Mouse (Mus musculus) heart, postnatal 14 days (tissue): ENCODE results near the gene Phf11c. TPM values are rescaled to one million over a fixed set of nuclear protein-coding genes. Genes with fewer than 3 reads are reported as not detected.
"Not testable (repeated sequence)": the region's sequence is repeated elsewhere in the genome, so short reads cannot be mapped to it uniquely, and the experiment has no call there.

Experiments
- DNase-seq, 2 experiments: peaks; one replicate each; pipeline ENCODE4 v3.0.0; 2021 to 2022
- intact Hi-C: fragments of 180-260 bp; cut with DNase I; formaldehyde crosslinking; loops from one replicate; pipeline ENCODE4 v1.15.1; 2025
- long read RNA-seq, 2 experiments: library from polyadenylated mRNA; stranded (forward); transcript quantifications; one replicate each; pipeline ENCODE4 v2.0.0; 2021
- total RNA-seq, 2 experiments: library from RNA; stranded (reverse); gene quantifications; 2 replicates each; pipeline ENCODE4 v1.2.3; 2021

Phf11c gene
- 1 to 10 TPM in 1 of 2 experiments, under 1 TPM in 1; 0.93 to 1.0 TPM for total RNA-seq
- long read RNA-seq, experiment 1: 0 reads
- long read RNA-seq, experiment 2, partial matches to known transcripts: 0 of 1 reads
- long read RNA-seq, experiment 2, other reads (novel, unspliced or antisense): 1 of 1 reads

DNA sequence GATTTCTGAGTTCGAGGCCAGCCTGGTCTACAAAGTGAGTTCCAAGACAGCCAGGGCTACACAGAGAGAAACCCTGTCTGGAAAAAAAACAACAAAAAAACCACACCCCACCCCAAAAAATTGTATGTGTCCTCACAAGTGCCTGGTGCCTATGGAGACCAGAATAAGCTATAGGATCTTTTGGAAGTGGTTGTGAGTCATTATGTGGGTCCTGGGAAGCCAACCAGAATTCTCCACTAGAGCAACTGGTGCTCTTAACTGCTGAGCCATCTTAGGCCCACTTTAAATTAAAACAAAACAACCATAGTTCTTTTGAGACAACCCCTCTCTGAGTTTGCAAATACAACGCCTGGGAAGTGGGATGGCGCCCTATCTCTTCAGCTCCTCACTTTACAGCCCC, at the start of gene Phf11c:
TSS of gene Phf11c (minus strand) at position 101 of the 400 bp plus-strand sequence.
- intact Hi-C loops: loop anchor here (10.0 kb wide), 1 partner anchor 50 kb away; the partner anchor contains the start of genes Cab39l and Setdb2
- DNase-seq: no peak

GRCm38 (mm10) chr14:59441472-59441805, 46.3 kb upstream of the Phf11c start:
- intact Hi-C loops: loop anchor here (5.0 to 10.0 kb wide), 2 partner anchors 47 to 74 kb away; partner anchors contain the start of genes Phf11c and Phf11d

DNA sequence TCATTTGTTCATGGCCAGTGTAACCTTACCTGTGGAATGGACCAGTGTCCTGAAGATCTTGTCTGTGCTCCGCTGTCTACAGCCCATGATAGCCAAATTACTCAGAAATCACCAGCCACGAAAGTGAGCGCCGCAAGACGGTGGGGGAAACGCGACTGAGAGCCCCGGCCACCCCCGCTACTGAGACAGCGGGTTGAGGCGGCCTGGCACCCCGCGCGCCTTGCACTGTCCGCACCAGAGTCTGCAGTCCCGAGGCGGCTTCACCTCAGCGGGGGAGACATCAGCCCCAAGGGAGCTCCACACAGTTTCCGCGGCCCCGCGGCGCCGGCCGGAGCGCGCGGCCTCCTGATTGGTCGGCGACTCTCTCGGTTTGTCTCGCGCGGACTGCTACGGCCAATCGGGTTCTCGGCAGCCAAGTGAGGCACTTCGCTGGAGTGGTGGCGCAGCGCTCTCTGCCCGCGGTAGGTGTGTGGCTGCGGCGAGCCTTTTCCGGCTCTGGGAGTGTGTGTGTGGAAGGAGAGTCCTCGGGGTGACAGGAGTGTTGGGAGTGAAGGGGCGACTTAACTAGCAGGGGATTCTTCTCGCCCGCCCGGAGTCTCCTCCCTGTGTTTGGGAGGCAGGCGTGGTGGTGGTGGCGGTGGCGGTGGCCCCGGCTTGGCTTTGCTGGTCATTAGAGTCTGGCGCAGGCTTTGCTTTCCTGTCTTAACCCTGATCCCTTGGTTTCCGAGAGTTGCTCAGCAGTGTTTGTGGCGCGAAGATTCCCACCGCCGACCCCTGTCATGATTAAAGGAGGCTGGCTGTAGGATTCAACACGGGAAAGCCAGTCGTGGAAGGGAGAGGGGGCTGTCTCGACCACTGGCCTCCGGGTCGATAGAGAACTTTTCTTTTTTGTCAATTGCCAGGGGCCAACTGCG, 45.6 kb upstream of the Phf11c start, which contains the start of the genes Setdb2 and Cab39l:
TSS of gene Setdb2 (minus strand) at position 327 of the 914 bp plus-strand sequence.
TSS of gene Cab39l (plus strand) at position 415 of the 914 bp plus-strand sequence.
- intact Hi-C loops: loop anchor here (5.0 to 10.0 kb wide), 2 partner anchors 46 to 74 kb away; partner anchors contain the start of genes Phf11c and Phf11d
- peak; percentile 94 for DNase-seq

More at GRCm38 (mm10) chr14:59441472-59441805, 46.3 kb upstream of the Phf11c start:
- DNase-seq: no peak

- intact Hi-C loops: loop anchor here (5.0 to 10.0 kb wide), 2 partner anchors 45 to 73 kb away; partner anchors contain the start of genes Phf11c and Phf11d
- DNase-seq: no peak
Observed at GRCm38 (mm10) chr14:59440039-59440438, 44.9 kb upstream of the Phf11c start.

GRCm38 (mm10) chr14:59438505-59438904, 43.3 kb upstream of the Phf11c start:
- DNase-seq: no peak
- intact Hi-C loops: no loop called here

GRCm38 (mm10) chr14:59437398-59437797, 42.2 kb upstream of the Phf11c start:
- no peak for DNase-seq
- intact Hi-C loops: no loop called here

GRCm38 (mm10) chr14:59435206-59435605, 40.0 kb upstream of the Phf11c start:
- intact Hi-C loops: no loop called here
- DNase-seq: no peak

- intact Hi-C loops: no loop called here
- DNase-seq: no peak
Observed at GRCm38 (mm10) chr14:59433902-59434301, 38.7 kb upstream of the Phf11c start.

GRCm38 (mm10) chr14:59430556-59430955, 35.4 kb upstream of the Phf11c start:
- DNase-seq: no peak
- intact Hi-C loops: no loop called here

DNA sequence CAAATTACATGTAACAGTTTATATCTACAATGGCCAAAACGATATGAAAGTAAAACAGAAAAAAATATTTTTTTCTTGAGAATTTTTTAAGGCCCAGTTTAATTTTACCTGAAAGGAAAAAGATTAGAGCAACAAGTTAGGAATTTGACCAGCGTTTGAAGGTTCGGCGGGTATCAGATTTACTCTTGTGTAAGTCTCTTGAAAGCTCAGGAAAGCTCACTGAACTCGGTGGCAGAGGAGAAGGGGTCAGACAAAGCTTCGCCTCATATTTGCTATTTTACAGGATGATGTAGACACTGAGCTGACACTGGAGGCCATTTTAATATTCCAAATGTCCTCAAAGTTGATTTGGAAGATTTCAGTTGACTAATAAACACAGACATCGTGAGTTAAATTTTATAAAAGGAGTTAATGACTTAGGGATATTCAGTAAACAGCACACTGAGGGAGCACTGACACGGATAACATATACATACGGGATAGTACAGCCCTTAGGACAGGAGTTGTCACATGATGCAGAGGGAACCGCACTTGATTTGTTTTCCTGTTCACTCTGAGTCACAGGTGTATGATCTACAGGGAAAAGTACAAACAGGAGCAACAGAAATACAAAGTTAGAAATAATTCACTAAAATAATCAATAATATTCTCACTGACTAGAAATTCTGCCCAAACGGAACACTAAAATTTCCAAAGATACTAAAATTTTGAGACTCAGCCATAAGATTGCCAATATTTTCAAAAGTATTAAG, 27.9 kb upstream of the Phf11c start:
- intact Hi-C loops: no loop called here
- no peak for DNase-seq

- DNase-seq: peak in 1 of 2 experiments; percentile 15
- intact Hi-C loops: no loop called here
Observed at GRCm38 (mm10) chr14:59418171-59418570, 23.0 kb upstream of the Phf11c start.

DNA sequence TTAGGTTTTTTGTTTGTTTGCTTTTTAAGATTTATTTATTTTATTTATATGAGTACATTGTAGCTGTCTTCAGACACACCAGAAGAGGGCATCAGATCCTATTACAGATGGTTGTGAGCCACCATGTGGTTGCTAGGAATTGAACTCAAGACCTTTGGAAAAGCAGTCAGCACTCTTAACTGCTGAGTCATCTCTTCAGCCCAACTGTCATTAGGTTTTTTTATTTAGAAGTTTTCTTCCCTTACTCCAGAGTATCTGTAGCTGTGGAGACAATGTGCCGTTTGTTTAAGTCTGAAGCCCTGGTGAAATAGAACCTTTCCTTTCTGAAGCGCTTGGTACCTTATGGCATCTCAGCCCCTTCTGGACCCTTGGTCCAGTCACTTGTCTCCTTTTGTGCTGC, 19.8 kb upstream of the Phf11c start:
- not testable (repeated sequence) for DNase-seq

DNA sequence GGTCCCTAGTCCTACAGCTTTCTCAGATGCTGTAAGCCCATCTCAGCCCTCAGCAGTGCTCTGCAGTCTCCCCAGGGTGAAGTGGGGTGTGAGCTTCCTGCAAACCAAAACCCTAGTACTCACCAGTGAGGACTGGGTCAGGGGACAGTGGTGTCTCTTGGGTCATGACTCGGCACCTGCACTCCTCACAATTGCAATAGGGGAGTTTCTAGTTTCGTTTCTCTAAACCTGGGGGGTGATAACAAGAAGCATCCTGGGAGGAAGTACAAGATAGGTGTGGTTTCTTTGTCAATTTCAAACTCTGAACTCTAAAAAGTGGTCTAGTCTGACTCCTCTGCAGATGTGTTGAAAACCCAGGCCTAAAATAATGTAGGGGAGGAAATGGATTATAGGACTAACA, 1.8 kb upstream of the Phf11c start:
- intact Hi-C loops: loop anchor here (10.0 kb wide), 1 partner anchor 48 kb away; the partner anchor contains the start of genes Cab39l and Setdb2
- DNase-seq: no peak

More for the DNA sequence above, 19.8 kb upstream of the Phf11c start:
- intact Hi-C loops: not testable (repeated sequence)

- peak; percentile 37 to 38 for DNase-seq
- intact Hi-C loops: loop anchor here (2.0 to 10.0 kb wide), 2 partner anchors 55 to 167 kb away; partner anchors contain the start of genes Cab39l and Setdb2
Observed at GRCm38 (mm10) chr14:59390181-59390580, 5.0 kb downstream of the Phf11c start.

DNA sequence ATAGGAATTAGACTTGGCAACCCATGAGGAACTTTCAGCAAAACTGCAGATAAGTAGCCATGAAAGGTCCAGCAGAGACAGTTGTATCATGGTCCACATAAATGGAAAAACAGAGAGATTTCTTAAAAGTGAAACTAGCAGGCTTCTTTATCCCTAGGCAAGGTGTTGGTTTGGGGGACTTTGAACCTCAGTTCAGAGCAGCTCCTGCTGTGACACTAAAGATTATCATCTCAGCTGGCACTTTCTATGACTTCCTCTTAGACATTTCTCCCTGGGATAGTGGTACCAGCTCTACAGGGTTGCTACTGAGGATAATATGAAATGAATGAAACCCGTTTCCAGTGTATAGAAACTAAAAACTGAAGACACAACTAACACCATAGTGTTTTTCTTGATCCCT, 5.6 kb downstream of the Phf11c start:
- intact Hi-C loops: no loop called here
- no peak for DNase-seq

- intact Hi-C loops: no loop called here
- DNase-seq: no peak
Observed at GRCm38 (mm10) chr14:59370348-59371068, 24.7 kb downstream of the Phf11c start.

- DNase-seq: no peak
- intact Hi-C loops: loop anchor here (5.0 kb wide), 1 partner anchor 76 kb away; the partner anchor contains the start of genes Cab39l and Setdb2
Observed at GRCm38 (mm10) chr14:59366386-59367105, 28.6 kb downstream of the Phf11c start.

DNA sequence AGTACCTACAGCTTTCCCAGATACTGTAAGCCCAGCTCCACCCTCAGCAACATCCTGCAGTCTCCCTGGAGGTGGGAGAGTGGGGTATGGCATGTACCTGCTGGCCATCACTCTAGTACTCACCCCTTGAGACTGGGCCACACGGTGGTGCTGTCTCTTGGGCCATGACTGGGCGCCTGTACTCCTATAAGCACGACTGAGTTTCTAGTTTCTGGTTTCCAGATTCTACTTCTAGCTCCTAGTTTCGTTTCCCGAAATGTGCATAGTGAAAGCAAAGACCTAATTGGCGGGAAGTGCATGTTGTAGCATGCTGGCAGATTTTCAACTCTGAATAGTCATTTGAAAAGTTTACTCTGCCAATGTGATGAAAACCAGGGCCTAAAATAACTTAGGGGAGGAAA, 29.9 kb downstream of the Phf11c start, which contains the start of gene Phf11d:
TSS of gene Phf11d (minus strand) at position 227 of the 401 bp plus-strand sequence.
- DNase-seq: peak; percentile 44 to 55
- intact Hi-C loops: loop anchor here (5.0 kb wide), 1 partner anchor 77 kb away; the partner anchor contains the start of genes Cab39l and Setdb2

GRCm38 (mm10) chr14:59341189-59341588, 54.0 kb downstream of the Phf11c start, which contains the start of gene Phf11b:
Gene Phf11b, minus strand, starts transcription at chr14:59341351.
- DNase-seq: not testable (repeated sequence)

More at GRCm38 (mm10) chr14:59341189-59341588, 54.0 kb downstream of the Phf11c start, which contains the start of gene Phf11b:
- intact Hi-C loops: not testable (repeated sequence)
